Mouse (Mus musculus): Measurements from ENCODE around the gene Rbm8a.
A peak's percentile ranks its signal among the peaks of the same experiment; 100 is the strongest.
"Not testable (repeated sequence)": the region's sequence is repeated elsewhere in the genome, so short reads cannot be mapped to it uniquely, and the experiment has no call there.

Gene Rbm8a

GRCm38 (mm10) chr3:96603311-96603710 lies 26.4 kb upstream of the Rbm8a start:
- no peak for DNase-seq (ENCODE audit: low spot score)

GRCm38 (mm10) chr3:96606007-96606406 lies 23.7 kb upstream of the Rbm8a start:
- not testable (repeated sequence) for DNase-seq (ENCODE audit: low spot score)

- no peak for DNase-seq (ENCODE audit: low spot score)
These were observed 23.1 kb upstream of the Rbm8a start for GRCm38 (mm10) chr3:96606618-96607017.

GRCm38 (mm10) chr3:96617941-96618340 lies 11.8 kb upstream of the Rbm8a start:
- DNase-seq (ENCODE audit: low spot score) = no peak

DNA sequence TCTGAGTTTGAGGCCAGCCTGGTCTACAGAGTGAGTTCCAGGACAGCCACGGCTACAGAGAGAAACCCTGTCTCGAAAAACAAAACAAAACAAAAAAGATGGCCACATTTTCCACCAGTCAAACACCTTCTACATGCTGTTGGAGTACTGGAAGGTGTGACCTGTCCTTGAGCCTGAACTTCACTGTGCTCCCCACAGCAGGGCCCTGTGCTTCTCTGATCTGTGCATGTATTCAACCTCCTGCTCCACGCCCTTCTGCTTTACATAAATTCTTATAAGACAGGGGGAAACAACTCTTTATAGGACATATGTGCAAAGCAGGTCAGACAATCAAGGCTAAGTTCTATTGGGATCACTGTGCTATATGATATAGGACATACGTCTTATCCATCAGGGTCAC lies 6.5 kb upstream of the Rbm8a start:
- DNase-seq (ENCODE audit: low spot score) = no peak

- no peak for DNase-seq (ENCODE audit: low spot score)
These were observed 2.3 kb downstream of the Rbm8a start for GRCm38 (mm10) chr3:96632058-96632457.

DNA sequence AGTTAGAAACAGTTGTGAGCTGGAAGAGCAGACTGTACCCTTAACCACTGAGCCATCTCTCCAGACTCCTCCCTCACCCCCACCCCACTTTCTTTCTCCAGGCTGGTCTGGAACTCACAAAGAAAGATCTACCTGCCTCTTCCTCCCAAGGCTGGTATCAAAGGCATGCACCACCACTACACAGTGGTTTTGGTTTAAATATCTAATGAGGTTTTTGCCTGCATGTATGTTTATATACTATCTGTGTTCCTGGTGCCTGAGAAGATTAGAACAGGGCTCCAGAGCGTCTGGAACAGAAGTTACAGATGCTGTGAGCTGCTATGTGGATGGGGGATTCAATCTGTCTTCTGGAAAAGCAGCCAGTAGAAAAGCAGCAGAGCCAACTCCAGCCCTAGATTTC lies 4.3 kb downstream of the Rbm8a start:
- DNase-seq (ENCODE audit: low spot score) = no peak

DNA sequence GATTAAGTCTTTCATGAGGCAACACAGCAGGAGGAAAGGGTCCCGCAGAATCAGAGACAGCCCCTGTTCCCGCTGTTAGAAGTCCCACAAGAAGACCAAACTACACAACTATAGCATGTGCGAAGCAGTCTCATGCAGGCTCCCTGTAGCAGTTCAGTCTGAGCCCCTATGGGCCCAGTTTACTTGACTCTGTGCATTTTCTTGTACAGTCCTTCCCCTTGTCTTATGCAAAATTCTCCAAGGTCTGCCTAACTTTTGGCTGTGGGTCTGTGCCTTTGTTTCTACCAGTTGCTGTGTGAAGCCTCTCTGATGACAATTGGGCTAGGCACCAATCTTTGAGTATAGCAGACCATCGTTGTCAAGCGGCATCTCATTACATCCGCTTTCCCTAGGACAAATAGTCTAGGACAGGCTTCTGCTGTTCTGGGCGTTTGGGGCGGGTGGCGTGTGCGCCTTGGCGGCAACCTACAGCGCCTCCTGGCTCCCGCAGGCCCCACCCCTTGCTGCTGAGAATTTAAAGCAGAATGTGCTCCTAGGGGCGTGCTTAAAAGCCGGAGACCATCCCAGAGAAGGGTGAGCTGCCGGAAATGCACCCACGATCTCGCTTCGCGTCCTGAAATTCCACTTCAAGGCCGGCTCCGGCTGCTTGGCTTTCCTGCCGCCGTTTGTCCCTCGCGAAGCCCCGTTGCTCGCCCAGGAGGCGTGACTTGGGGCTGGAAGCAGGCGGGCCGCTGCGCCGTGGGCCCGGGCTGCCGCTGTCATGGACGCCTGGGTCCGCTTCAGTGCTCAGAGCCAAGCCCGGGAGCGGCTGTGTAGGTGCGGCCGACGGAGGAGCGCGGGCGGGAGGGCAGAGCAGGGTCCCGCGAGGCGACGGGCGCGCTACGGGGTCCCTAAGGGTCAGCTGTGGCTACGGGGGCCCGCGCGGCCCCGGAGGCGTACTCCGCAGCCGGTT lies 5.5 kb downstream of the Rbm8a start, which contains the start of the genes Pex11b and Gm42957:
Gene Pex11b (plus strand): TSS at position 449 of the 952 bp plus-strand sequence.
Gene Gm42957 (plus strand): TSS at position 547 of the 952 bp plus-strand sequence.
- peak; percentile 60 for DNase-seq (ENCODE audit: low spot score)

GRCm38 (mm10) chr3:96635906-96636305 lies 6.2 kb downstream of the Rbm8a start:
- no peak for DNase-seq (ENCODE audit: low spot score)

- no peak for DNase-seq (ENCODE audit: low spot score)
These were observed 6.7 kb downstream of the Rbm8a start for GRCm38 (mm10) chr3:96636448-96636847.

DNA sequence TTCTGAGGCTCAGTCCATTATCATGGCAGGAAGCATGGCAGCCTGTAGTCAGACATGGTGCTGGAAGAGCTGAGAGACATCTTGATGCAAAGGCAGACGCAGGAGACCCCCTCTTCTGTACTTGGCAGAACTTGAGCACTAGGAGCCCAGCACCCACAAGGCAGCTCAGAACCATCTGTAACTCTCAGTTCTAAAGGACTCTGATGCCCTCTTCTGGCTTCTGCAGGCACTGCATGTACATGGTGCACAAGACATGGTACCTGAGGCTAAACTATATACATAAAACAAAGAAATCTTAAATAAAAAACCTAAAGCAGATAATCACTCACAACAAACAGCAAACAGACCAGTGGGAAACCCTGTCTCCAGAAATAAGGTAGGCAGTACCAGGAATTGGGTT lies 9.5 kb downstream of the Rbm8a start:
- DNase-seq (ENCODE audit: low spot score) = no peak

GRCm38 (mm10) chr3:96645018-96645649 lies 15.4 kb downstream of the Rbm8a start, which contains the start of gene Itga10:
Gene Itga10 (plus strand): TSS chr3:96645584.
- DNase-seq (ENCODE audit: low spot score) = no peak

GRCm38 (mm10) chr3:96647365-96647764 lies 17.6 kb downstream of the Rbm8a start:
- DNase-seq (ENCODE audit: low spot score) = no peak

GRCm38 (mm10) chr3:96660901-96661300 lies 31.2 kb downstream of the Rbm8a start:
- DNase-seq (ENCODE audit: low spot score) = no peak

DNA sequence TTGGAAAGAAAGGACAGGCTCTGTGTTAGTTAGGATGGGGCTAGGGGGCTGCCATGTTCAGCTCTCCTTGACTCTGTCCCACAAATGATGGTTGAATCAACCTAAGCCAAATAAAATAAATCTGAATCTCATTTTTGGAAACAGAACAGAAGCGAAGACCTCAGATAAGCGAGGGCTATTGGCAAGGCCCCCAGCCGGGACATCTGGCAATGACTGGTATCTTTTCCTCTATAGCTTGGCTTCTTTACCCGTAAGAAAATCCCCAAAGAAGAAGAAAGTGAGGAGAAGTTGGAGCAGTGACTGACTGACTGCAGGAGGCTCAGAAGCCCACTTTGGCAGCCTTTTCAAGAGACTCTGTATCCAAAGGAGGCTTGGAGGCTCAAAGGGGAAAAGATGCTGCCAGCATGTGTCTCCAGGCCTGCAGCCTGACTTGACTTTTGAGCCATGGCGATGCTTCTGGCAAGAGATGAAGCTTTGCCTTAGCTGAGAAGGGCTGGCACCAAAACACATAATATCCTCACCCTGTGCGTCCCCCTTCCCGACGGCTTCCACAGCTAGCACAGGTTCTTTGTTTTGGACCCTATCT lies 33.1 kb downstream of the Rbm8a start:
- DNase-seq (ENCODE audit: low spot score) = no peak

DNA sequence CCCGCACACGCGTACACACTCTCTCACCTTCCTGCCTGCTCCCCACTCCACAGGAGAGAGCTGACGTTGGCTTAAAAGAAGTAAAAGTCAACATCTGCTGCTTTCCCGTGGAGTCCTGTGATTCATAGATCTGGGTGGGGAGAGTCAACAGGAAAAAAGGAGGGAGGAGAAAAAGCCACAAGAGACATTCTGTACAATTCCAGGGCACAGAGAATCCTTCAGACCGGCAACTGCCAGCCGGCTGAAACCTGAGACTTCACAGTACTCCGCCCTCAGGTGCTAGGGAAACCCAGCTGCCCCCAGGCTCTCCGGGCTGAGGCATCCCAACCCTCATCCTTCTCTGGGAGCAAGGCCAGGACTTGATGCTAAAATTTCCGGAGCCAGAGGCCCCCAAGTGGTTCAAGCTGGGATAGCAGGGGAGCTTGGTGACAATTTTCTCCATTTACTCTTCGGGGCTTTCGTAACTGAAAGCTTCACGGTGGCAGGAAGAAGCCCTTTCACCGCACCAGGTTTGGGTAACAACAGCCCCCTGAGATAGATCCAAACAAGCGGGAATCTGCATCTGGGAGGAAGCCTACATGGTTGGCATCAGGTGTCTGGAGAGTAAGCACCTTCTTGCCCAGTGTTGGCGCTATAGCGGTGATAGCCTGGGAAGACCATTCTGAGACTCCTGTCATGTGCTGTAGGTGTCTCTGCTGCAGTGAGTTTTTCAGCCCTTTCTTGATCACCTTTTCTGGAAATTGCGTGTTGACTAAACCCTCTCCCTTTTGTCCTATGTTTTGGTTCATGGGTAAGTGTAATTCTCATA lies 33.9 kb downstream of the Rbm8a start:
- peak; percentile 39 for DNase-seq (ENCODE audit: low spot score)

GRCm38 (mm10) chr3:96665732-96666363 lies 36.1 kb downstream of the Rbm8a start:
- DNase-seq (ENCODE audit: low spot score) = not testable (repeated sequence)

- no peak for DNase-seq (ENCODE audit: low spot score)
These were observed 37.2 kb downstream of the Rbm8a start for GRCm38 (mm10) chr3:96666916-96667315.

DNA sequence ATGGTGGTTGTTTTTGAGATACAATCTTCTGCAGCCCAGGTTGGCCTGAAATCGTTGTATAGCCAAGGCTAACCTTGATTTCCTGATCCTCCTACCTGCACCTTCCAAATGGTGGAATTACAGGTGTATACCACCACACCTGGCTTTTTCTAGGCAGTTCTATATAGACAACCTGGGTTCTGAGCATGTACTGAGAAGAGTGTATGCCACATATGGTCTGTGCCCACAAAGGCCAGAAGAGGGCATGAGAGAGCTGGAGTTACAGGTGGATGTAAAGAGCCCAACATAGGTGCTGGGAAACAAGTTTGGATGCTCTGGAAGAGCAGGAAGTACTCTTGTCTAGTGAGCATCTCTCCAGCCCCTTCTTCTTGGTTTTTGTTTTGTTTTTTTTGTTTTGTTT lies 37.6 kb downstream of the Rbm8a start:
- DNase-seq (ENCODE audit: low spot score) = no peak

DNA sequence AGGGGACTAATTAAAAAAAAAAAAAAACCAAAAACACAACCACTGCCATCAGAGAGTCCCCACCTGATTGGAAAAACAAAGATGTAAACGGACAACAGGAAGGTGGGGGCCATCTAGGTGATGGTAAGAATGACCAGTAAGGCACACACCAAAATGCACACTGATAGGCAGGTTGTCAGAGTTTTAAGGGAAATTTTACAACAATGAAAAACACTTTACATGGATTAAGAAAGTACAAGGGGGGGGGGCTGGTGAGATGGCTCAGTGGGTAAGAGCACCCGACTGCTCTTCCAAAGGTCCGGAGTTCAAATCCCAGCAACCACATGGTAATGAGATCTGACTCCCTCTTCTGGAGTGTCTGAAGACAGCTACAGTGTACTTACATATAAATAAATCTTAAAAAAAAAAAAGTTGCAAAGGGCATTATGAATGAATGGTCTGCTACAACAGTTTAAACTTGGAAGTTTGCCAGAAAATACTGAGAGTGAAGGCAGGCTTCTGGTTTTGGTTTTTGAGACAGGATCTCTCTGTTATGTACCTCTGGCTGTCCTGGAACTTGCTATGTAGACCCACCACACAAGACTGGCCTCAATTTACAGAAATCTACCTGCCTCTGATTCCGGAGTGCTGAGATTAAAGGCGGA lies 38.8 kb downstream of the Rbm8a start:
- no peak for DNase-seq (ENCODE audit: low spot score)
